In the genomic region with DNA sequence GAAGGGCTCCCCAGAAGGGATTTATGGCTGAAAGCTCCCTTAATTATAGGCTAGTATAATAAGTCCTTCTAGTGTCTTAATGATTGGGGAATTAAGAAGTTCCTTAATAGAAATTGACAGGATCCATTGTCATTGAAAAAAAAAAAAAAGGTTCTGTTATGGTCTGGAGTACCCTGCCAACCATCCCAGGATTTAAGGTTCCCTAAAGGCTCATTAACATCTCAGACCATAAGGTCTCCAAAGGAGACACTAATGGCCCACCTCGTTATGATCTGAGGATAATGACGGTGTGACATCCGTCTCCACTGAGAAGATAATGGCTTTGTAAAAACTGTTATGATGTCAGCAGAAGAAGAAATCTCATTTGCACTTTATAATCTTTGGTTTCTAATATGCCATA, we compare ENCODE assay signal across 21 mouse cellular contexts.
"Had no signal": no experiment of that assay in that cellular context is flagged by ENCODE, and none has a peak within 500 bp of the region (broad histone marks: within the 10 kb centered on the region; RNA-seq: fewer than 3 reads in every experiment).

No protein-coding gene starts in this region.

- H3K4me1 ChIP-seq: limb, embryonic 10.5 days; limb, embryonic 13.5 days; liver, embryonic 12.5 days; liver, embryonic 15.5 days; lung, embryonic 15.5 days; megakaryocyte, embryonic 14.5 days; midbrain, embryonic 15.5 days had no signal

- H3K36me3 ChIP-seq: limb, embryonic 10.5 days; limb, embryonic 13.5 days; liver, embryonic 12.5 days; liver, embryonic 15.5 days; lung, embryonic 15.5 days; midbrain, embryonic 15.5 days had no signal

- H3K4me2 ChIP-seq: limb, embryonic 13.5 days; liver, embryonic 12.5 days; liver, embryonic 15.5 days; lung, embryonic 15.5 days; midbrain, embryonic 15.5 days had no signal

- H3K9me3 ChIP-seq: limb, embryonic 10.5 days; limb, embryonic 13.5 days; liver, embryonic 12.5 days; liver, embryonic 15.5 days; lung, embryonic 15.5 days; megakaryocyte, embryonic 14.5 days; midbrain, embryonic 15.5 days had no signal

- H3K9ac ChIP-seq: limb, embryonic 13.5 days; liver, embryonic 12.5 days; liver, embryonic 15.5 days; lung, embryonic 15.5 days; midbrain, embryonic 15.5 days had no signal

- DNase-seq: kidney, adult 2 months; kidney, postnatal 25 days; layer of hippocampus, adult 9-11 months; liver; lung, adult 18-20 months; lung, postnatal 10 days; lung, postnatal 36 days; right cerebral cortex, adult 18-20 months; right cerebral cortex, postnatal 25 days; thymus, adult 18-20 months; thymus, postnatal 36 days had no signal

- ATAC-seq: intestine, postnatal 0 days; liver, embryonic 12.5 days; midbrain, embryonic 15.5 days had no signal

- H3K27ac ChIP-seq: kidney, postnatal 0 days; layer of hippocampus, adult 2 months; limb, embryonic 10.5 days; limb, embryonic 13.5 days; liver, embryonic 12.5 days; liver, embryonic 15.5 days; lung, embryonic 15.5 days; midbrain, embryonic 15.5 days had no signal

- H3K27me3 ChIP-seq: limb, embryonic 13.5 days; liver, embryonic 12.5 days; liver, embryonic 15.5 days; lung, embryonic 15.5 days; megakaryocyte, embryonic 14.5 days; midbrain, embryonic 15.5 days had no signal

- H3K4me3 ChIP-seq: layer of hippocampus, adult 2 months; limb, embryonic 10.5 days; limb, embryonic 13.5 days; liver, embryonic 12.5 days; liver, embryonic 15.5 days; lung, embryonic 15.5 days; megakaryocyte, embryonic 14.5 days; midbrain, embryonic 15.5 days had no signal
